In genomic region chr14:34896253-34896982, GRCm38 (mm10) we compare ENCODE assay signal across 8 mouse cellular contexts.
DNase-seq lines count a peak whose midpoint lies in the region; ATAC-seq and TF ChIP-seq lines count a peak whose summit lies in the region.

No protein-coding gene starts in this region.

- no peak for TF ChIP-seq POLR2A in limb, embryonic 14.5 days (IDR thresholded peaks at IDR 0.05; ENCODE audit: borderline replicate concordance, extremely low read depth, insufficient read depth, insufficient read length)

- peak; percentile 73 for ATAC-seq in hindbrain, embryonic 15.5 days (ENCODE audit: low FRiP score, low read depth)
- peak; percentile 32; the same call in 1 of the 2 replicates for ATAC-seq in limb, embryonic 14.5 days (ENCODE audit: low FRiP score, low read depth)

- DNase-seq in cerebellum, postnatal 4 days (ENCODE audit: low spot score in 2 of 2) = peak; percentile 35 to 55
- DNase-seq in cerebellum, postnatal 36 days = no peak
- DNase-seq in embryo, embryonic 9.5 days (ENCODE audit: extremely low spot score) = peak; percentile 58
- DNase-seq in limb, embryonic 14.5 days (ENCODE audit: low spot score) = no peak
- DNase-seq in right cerebral cortex, postnatal 10 days (ENCODE audit: low spot score in 2 of 2) = peak; percentile 84 to 85
- DNase-seq in c-Kit-positive CD71-positive TER-119-positive erythroid progenitor cells, embryonic 14.5 days (ENCODE audit: low spot score) = no peak
- DNase-seq in gastrocnemius, postnatal 10 days = no peak

- peak overlapping the region; percentile 35 for H3K9ac ChIP-seq in hindbrain, embryonic 15.5 days
- H3K9ac ChIP-seq in limb, embryonic 14.5 days (ENCODE audit: low read depth, low read length, severe bottlenecking) = peak overlapping the region; percentile 48

- H3K4me3 ChIP-seq in hindbrain, embryonic 15.5 days = peak overlapping the region; percentile 25
- peak overlapping the region; percentile 29 for H3K4me3 ChIP-seq in limb, embryonic 14.5 days (replicated peaks; ENCODE audit: low read length)

- no peaks in the 10 kb centered on the region for H3K36me3 ChIP-seq in hindbrain, embryonic 15.5 days
- H3K36me3 ChIP-seq in limb, embryonic 14.5 days (ENCODE audit: control insufficient read depth, insufficient read depth, low read length) = no peaks in the 10 kb centered on the region

- peak overlapping the region; percentile 71 for H3K27ac ChIP-seq in hindbrain, embryonic 15.5 days (replicated peaks)
- no peak overlapping the region for H3K27ac ChIP-seq in limb, embryonic 14.5 days (replicated peaks; ENCODE audit: low read depth, low read length)

- 5% methylated on average over 33 of the region's 33 CpGs for WGBS in hindbrain, embryonic 15.5 days
- WGBS in limb, embryonic 14.5 days = 7% methylated on average over 32 of the region's 33 CpGs

- H3K4me2 ChIP-seq in hindbrain, embryonic 15.5 days = peak overlapping the region; percentile 56
- H3K4me2 ChIP-seq in limb, embryonic 14.5 days (replicated peaks; ENCODE audit: low read depth, low read length, severe bottlenecking) = peak overlapping the region; percentile 65

- H3K27me3 ChIP-seq in hindbrain, embryonic 15.5 days = no peaks in the 10 kb centered on the region
- H3K27me3 ChIP-seq in limb, embryonic 14.5 days (ENCODE audit: control insufficient read depth, insufficient read depth, low read length) = no peaks in the 10 kb centered on the region

- H3K9me3 ChIP-seq in hindbrain, embryonic 15.5 days = no peaks in the 10 kb centered on the region
- no peaks in the 10 kb centered on the region for H3K9me3 ChIP-seq in limb, embryonic 14.5 days (ENCODE audit: control insufficient read depth, low read length)

- peaks cover 24% of the 10 kb centered on the region for H3K4me1 ChIP-seq in hindbrain, embryonic 15.5 days (replicated peaks)
- H3K4me1 ChIP-seq in limb, embryonic 14.5 days (ENCODE audit: control insufficient read depth, insufficient read depth, low read length) = no peaks in the 10 kb centered on the region

Comparison
In these comparisons a context has a peak if more than half of its experiments do, and no peak if none do; other contexts are left out.
1. DNase-seq: peak in cerebellum, postnatal 4 days (2 of 2), embryo, embryonic 9.5 days (single experiment) and right cerebral cortex, postnatal 10 days (2 of 2); none in cerebellum, postnatal 36 days (0 of 2), limb, embryonic 14.5 days (single experiment), c-Kit-positive CD71-positive TER-119-positive erythroid progenitor cells, embryonic 14.5 days (single experiment) and gastrocnemius, postnatal 10 days (single experiment).